Mouse (Mus musculus) ES-CJ7 (cell line): ENCODE data around the gene Ifnl3.

Experiments used
- DNase-seq: peaks from one replicate; pipeline ENCODE4 v3.0.0; 2011; ENCODE audit warnings: low read depth, low spot score

Ifnl3 gene

DNA sequence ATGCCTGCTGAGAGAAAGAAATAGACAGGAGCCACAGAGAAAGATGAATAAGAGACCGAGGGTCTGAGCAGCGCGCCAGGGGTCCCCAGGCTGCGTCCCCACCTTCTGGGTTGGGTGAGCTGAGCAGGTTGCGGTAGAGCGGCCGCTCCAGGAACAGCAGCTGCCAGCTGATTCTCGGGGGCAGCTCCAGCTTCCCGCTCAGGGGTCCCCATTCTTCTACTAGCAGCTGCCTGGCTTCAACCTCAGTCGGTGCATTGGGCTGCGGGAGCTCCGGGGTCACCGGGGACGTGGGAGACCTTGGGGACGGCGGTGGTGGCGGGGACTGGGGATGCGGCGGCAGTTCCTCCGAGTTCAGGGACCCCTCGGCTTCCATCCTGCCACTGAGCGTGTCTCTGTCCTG, 24.0 kb downstream of the Ifnl3 start:
- no peak for DNase-seq

DNA sequence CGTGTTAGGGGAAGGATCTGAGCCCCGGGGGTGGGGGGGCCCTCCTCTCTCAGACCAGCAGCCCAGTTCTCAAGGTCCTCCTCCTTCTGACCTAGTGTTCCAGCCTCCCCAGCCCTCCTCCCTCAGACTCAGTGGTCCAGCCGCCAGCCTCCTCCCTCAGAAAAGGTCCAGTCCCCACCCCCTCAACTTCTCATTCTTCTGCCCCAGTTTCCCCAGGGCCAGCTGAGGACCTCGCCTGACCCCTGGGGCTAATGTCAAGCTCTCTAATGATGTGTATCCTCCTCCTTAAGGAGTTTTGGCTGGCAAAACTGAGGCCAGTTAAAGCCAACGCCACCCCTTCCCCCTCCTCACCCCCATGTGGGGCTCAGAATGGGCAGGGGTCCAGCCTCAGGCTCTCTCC, 24.5 kb downstream of the Ifnl3 start, which contains the start of gene Nccrp1:
TSS of gene Nccrp1 (minus strand) at position 101 of the 400 bp plus-strand sequence.
- no peak for DNase-seq

DNA sequence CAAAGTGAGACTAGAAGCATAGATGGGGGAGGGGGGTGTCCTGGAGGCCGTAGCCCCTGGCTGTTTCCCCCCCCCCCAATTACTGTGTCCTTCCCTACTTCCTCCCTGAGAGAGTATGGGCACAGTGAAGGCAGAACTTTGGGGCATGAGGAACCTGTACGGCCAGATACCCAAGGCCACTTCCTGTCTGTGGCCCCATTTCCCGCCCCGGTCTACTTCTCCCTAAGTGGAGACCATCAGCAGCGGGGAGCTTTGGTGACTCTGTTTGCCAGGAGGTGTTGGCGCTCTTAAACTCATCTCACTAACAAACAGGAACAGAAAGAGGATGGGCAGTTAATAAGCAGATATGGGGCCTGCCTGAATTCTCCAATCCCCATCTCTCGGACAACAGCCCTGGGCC, 25.0 kb downstream of the Ifnl3 start:
- DNase-seq = no peak

DNA sequence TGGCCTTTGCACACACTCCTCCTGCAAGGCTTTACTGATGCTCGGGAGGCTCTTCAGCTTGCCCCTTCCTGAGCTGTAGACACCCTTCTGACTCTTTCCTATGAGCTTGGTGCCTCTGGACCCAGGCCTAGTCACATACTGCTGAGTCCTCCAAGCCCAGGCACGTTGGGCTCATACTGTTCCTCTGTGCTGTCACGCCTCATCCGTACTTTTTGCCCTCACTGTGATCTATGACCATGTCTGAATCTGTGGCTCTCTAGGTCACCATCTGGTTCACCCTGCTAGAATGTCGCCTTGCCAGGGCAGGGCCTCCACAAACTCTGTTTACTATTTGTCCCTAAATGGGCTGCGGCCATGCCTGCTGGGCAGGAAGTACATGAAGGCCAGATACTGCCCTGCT, 30.4 kb downstream of the Ifnl3 start:
- no peak for DNase-seq

DNA sequence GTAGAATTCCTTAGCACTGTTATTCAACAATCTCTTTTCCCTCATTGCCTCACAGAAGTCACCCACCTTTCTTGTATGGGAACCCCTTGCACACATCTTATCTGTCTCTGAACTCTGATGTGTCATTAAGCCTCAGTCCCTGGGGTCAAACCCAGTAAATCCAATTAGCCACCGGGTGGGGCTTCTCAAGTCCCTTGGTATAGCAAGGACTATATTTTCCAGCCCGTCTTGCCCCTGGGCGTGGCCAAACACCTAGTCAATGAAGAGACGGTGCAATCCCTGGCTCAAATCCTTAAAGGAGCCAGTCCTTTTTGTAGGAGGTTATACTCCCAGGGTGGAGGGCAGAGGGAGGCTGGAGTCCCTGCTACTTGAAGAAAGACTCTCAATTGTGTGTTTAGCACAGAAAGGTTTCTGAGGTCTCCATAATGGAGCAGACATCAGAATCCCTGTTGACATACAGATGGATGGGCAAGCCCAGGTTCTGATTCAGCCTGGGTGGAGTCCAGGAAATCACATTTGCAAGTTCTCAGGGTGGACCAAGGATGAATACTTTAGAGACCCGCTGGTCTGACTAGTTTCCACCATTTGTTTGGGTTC, 33.4 kb downstream of the Ifnl3 start:
- DNase-seq = peak; percentile 56

DNA sequence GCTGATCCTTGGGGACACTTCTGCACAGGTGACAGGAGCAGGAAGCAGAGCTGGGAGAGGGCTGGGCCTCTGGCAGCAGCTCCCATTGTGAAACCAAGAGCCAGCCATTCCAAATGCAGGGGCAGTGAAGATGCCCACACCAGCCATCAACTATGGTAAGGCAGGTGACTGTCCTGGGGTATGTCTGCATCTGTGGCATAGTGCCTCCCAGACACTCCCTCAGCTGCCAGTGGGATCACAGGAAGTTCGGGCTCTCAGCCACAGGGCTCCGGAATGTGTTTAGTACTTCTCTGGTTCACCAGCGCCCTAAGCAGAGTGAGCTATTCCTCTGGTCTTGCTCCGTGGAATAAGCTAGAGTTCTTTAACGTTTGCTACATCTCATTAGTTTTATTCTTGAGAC, 34.4 kb downstream of the Ifnl3 start:
- DNase-seq = no peak

DNA sequence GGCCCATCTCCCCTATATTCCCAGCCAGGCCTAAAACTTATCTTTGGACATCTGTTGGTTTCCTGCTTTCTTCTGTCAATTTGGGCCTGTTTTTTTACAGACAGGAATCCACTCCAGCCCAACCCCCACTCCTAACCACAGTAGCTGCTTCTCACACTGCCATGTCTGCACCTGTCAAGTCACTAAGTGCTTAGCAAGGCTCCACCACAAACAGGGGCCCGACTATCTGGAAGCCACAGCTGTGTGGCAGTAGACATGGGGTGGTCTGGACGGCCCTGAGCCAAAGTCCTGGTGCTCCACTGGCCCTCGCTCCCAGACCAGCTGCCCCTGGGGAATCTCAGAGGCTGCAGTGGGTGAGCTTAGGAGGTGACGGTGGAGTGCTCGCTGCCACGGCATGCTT, 35.1 kb downstream of the Ifnl3 start:
- no peak for DNase-seq

DNA sequence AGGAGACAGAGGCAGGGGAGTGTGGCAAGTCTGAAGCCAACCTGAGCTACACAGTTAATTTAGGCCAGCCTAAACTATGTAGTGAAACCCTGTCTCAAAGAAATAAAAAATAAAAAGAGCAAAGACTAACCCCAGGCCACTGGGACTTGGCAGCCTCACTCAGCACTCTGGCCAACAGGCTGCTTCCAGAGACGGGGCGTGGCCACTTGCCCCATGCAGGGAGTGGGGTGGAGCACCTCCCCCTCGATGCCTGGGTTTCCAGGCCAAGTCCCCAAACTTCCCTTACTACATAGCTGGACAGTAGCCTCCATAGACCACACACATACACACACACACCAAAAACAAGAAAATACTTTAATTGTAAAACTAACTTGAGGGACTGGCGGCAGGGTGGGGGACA, 35.9 kb downstream of the Ifnl3 start:
- DNase-seq = peak; percentile 42

DNA sequence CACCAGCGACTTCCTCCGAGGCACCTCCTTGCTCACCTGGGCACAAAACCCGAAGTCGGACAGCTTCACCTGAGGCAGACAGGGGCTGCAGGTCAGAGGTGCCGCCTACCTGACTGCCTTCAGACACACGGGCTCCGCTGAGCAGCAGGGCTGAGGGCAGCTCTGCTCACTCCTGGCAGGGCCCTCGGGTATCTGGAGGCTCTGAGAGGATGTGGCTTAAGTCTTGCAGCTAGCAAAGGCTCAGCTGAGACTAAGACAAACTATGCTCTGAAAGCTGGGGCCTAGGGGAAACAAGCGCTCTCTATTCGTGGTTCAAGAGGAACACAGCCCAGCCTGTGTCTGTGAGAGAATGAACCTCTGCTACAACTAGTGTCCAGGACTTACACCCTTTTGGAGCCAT, 38.2 kb downstream of the Ifnl3 start:
- DNase-seq = no peak

DNA sequence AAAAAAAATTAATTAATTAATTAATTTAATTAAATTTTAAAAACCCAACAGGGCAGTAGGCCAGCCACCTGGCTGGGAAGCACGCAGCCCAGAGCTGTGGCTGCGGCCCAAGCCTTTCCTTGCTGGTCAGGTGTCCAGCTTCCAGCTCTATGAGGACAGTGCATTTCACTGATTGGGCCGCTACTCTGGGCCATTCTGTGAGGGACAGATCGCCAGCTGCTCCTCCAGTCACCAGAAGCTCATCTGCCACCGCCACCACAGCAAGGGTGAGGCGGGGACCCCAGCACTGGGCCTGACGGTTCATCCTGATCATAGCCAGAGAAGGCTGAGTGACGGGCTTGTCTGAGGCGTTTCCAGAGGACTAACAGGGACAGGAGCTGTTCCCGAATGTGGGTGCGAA, 39.3 kb downstream of the Ifnl3 start:
- no peak for DNase-seq

DNA sequence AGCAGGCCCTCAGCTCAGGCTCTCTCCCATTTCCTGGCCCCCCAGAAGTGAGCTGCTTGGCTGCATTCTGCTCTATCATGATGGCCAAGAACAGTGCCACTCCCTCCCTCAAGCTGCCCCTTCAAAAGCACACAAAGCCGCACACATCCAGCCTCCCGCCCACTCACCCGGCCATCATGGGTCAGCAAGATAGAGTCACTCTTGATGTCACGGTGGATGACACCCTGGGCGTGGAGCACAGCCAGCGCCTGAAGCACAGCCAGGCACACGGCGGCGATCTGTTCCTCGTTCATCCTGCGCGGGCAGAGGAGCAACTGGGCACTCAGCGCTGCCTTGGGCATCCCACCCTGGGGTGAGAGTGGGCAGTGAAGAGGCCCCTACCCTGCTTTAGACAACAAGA, 39.7 kb downstream of the Ifnl3 start:
- DNase-seq = no peak

DNA sequence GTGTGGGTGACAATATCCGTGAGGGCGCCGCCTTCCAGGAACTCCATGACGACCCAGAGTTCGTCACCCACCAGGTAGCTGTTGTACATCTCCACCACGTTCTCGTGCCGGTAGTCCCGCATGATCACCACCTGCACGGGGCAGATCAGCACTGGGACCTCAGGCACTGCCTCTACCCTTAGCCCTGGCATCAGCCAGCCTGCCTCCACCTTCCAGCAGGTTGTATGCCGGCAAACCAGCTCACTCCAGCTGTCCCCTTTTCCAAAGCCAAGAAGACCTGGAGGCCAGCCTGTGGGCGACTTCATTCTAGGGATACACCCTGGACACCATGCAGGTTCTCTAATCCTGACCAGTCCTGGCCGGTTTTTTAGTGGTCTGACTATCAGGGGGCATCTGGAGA, 40.3 kb downstream of the Ifnl3 start:
- no peak for DNase-seq

DNA sequence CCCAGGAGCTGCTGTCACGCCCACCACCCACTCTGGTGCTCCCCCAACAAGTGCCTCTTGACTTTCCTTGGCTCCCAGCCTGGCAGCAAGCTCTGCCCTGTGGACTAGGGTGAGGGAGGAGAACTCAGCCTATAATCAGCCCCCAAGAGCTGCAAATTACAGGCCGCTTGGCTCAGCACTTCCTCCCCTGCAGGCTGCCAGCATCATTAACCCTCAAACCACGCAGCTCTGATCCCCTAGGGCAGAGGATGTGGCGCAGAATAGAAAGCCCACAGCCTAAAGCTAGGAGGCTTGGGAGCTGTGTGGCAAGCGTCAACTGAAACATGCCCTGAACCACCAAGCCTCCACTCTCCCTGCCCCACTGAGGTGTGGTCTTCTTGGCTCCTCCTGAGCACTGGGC, 42.8 kb downstream of the Ifnl3 start:
- no peak for DNase-seq

DNA sequence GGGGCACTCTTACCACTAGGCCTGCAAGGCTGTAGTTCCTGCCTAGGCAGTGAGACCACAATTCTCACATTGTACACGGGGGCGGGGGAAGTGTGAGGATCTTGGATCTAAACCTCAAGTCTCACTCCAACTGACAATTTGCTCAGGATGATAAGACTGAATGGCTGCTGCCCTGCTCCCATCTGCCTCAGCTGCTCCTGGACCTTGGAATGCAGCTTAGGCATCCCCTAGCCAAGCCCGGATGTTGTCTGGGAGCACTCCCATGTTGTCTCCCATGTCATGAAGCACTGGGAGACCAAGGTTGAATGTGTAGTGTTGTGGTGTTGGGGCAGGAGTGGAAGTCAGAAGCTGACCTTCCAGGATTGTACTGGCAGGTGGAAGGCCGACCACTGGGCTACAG, 44.9 kb downstream of the Ifnl3 start:
- DNase-seq = no peak

DNA sequence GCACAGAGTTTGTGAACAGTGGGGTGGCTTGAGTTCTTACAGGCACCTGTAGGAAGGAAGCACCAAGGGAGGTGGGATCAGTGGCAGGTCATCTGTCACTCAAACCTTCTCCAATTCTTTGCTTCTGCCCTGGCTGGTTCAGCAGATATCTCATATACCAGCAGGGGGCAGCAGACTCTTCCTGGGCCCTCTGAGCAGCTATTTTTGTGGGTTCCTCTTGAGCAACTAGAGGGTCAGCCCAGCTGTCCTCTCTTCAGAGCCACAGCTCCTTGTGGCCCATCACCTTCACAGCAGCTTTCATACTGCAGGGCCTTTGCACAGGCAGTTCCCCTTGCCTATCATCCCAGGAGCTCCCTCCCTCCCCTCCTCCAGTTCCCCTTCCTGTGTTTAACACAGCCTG, 45.6 kb downstream of the Ifnl3 start:
- peak; percentile 66 for DNase-seq

DNA sequence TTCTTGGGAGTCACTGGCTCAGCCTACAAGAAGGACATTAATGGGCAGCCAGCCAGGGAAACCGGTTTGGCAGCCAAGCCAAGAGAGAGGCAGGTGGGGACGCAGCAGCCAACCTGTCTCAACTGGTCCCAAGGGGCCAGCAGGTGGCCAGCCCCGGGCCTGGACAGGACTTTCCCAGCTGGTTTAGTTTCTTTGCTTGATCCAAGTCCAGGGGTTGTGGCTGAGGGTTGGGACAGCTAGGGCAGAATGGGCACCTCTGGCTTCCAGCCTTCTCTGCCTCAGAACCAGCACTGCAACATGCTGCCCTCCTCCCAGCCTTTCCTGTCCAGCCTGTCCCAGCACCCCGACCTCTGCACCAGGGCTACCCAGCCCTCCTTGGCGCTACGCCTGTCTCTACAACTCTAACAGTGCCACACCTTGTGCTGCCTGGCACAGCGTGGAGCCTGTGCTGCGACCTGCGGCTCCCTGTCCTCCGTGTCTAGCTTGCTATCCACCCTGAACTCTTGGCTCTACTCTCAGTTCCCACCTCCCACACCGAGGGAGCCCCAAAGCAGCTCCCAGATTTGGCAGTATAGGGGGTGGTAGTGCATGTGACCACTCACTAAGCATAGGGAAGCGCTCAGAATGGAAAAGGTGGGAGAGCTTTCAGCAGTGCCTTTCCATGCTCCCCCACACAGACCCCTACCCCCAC, 47.8 kb downstream of the Ifnl3 start:
- no peak for DNase-seq

DNA sequence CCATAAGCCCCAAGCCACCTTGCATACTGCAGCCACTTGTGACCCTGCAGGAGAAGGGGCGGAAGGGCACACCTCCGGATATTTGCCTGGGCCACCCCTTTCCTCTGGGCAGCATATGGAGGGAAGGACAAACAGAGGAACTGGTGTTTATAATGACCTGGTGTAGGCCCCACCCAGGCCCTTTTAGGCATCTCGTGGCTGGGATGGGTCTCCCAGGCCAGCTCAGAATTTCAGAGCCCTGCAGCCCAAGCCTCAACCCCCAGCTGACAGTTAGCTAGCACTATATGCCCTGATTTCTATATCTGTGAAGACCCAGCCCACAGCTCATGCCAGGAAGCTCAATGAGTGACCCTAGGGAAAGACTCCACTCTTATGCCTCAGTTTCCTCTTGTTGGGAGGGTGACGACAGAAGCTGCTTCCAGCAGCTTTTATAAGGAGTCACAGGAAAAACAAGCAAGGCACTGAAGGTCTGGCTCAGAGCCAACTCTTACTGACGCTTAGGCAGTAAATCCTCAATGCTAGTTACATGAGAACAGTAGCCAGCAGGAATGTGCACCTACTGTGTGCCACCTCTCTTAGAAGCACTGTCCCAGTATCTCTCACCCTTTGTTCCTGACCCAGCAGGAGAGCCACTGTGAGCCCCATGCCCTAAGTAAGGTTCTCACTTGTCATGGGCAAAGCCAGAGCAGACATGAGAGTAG, 48.5 kb downstream of the Ifnl3 start:
- DNase-seq = peak; percentile 34

DNA sequence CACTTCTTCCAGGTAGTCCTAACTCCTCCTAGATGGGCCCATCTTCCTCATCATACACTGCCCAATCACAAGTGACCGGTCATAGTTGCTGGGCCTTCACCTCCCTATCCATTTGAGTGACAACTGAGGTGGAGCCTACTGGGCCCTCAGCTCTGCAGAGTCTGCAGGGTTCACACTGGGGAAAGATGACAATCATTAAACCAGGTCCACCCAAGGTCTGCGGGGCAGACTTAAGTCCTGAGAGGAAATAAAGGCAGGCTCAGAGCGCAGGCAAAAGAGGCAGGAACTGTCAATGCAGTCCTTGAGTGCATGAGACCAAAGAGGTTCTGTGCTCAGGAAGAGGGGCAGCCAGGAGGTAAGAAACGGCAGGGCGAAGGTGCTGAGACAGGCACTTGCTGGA, 50.1 kb downstream of the Ifnl3 start:
- no peak for DNase-seq

DNA sequence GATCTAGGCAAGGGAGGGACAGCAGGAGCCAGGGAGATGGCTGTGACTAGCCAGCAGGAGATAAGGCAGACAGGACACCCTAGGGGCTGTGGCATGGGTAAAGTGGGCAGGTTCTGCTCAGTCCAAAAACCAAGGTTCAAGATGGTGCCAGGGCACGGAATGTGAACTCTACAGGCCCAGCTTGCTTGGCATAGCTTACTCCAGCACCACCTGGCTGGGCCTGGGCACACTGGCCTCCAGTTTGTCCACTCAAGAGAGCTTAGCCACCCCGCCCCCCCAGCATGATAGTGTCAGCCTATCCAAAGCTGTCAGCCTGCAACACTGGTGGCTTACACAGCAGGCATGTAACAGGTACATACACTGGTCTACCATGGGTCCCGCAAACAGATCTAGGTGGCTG, 50.6 kb downstream of the Ifnl3 start:
- DNase-seq = no peak
